Mouse (Mus musculus) heart, postnatal 10 days (tissue): ENCODE data around the gene Zbtb14. TPM values are rescaled to one million over a fixed set of nuclear protein-coding genes. Genes with fewer than 3 reads are reported as not detected.

Source experiments
- DNase-seq, 2 experiments: peaks; one replicate each; pipeline ENCODE4 v3.0.0; 2021
- intact Hi-C: fragments of 180-260 bp; cut with DNase I; formaldehyde crosslinking; loops from one replicate; pipeline ENCODE4 v1.15.1; 2025
- total RNA-seq, 2 experiments: library from RNA; stranded (reverse); gene quantifications; 2 replicates each; pipeline ENCODE4 v1.2.3; 2021

Gene Zbtb14
- total RNA-seq, 2 experiments from 2014 or later: 11.1 to 14.8 TPM

DNA sequence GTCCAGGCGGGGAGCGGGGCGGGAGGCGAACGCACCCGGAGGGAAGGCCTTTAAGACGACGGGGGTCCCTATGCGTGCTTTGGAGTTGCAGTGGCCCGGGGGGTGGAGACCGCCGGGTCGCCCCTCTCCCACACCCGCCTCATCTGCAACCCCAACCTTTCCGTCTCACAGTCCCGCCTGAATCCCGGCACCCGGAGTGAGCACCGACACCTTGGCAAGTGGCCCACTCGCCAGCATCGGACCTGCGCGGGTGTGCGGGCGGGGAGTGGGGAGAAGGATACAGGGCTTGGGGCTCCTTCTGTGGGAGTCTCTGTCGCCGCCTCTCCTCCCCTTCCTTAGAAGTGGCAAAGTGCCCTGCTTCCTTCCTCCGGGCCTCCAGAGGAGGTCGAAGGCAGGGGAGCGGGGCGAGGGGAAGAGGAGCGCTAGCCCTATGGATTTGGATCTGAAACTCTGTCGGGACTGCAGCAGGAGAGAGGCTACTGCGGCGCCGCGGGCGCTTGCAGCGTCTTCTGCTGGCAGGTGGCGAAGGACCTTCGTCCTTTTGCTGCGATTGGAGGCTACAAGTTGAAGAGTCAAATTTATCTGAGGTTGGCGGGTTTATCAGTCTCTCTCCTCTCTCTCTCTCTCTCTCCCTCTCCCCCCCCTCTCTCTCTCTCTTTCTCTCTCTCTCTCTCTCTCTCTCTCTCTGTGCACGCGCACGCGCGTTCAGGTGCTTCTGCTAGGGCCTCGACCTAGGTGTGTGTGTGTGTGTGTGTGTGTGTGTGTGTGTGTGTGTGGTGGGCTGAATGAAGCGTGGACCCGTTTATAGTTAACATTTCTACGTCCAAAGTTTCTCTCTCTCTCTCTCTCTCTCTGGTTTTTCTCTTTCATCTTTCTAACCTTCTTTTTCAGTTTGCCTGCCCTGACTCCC lies 57.0 kb downstream of the Zbtb14 start:
- peak; percentile 11 to 12 for DNase-seq
- intact Hi-C loops: loop anchor here (2.0 kb wide), 2 partner anchors 21 to 57 kb away; partner anchors contain the start of gene Zbtb14

Other genes with a start within 250 kb of the Zbtb14 start
- not detected for gene Akain1, start 56.3 kb downstream of the Zbtb14 start, total RNA-seq